Mouse (Mus musculus): ENCODE measurements at regions not wholly inside any gene's neighbourhood (a gene's known extent, or its start where the extent isn't known, plus 50 kb on each side); places are given as distances from the start of the nearest gene placed in this dataset.

GRCm38 (mm10) chr7:77327516-77327915 lies 1097.8 kb downstream of the Agbl1 start:
- TF ChIP-seq CTCF (IDR thresholded peaks at IDR 0.05; ENCODE audit: low read depth) (no peak), EP300 (IDR thresholded peaks at IDR 0.05; ENCODE audit: low read depth) (no peak)

Data from heart, postnatal 0 days (tissue).